Mouse (Mus musculus) stomach, embryonic 16.5 days (tissue): Measurements from ENCODE around the gene Sult1b1. TPM values are rescaled to one million over a fixed set of nuclear protein-coding genes. Genes with fewer than 3 reads are reported as not detected.
"Not testable (repeated sequence)": the region's sequence is repeated elsewhere in the genome, so short reads cannot be mapped to it uniquely, and the experiment has no call there.

ENCODE experiments used
- ATAC-seq: fragments of 200-750 bp; cut with Nextera tagmentation; 2 replicates; pipeline ENCODE4 v1.8.0; 2017; ENCODE audit warnings: moderate number of reproducible peaks, moderate TSS enrichment; ENCODE audit not compliant: insufficient read depth, low FRiP score
- H3K27ac ChIP-seq: fragments of 300-500 bp; sonication (generic); 2 replicates; pipeline ENCODE4 v1.5.1; 2014; ENCODE audit warnings: low read length
- H3K27me3 ChIP-seq: fragments of 300-500 bp; sonication (generic); 2 replicates; pipeline ENCODE4 v1.6.1; 2014; ENCODE audit warnings: low read length, control low read depth, mixed read lengths; ENCODE audit not compliant: control insufficient read depth, insufficient read depth
- H3K36me3 ChIP-seq: fragments of 300-500 bp; sonication (generic); 2 replicates; pipeline ENCODE4 v1.6.1; 2014; ENCODE audit warnings: low read length; ENCODE audit not compliant: control insufficient read depth, insufficient read depth
- H3K4me1 ChIP-seq: fragments of 300-500 bp; sonication (generic); 2 replicates; pipeline ENCODE4 v1.6.1; 2014; ENCODE audit warnings: low read length, control low read depth, mixed read lengths; ENCODE audit not compliant: control insufficient read depth, insufficient read depth
- H3K4me2 ChIP-seq: fragments of 300-500 bp; sonication (generic); 2 replicates; pipeline ENCODE4 v1.6.1; 2014; ENCODE audit warnings: low read depth, low read length, mixed read lengths
- H3K4me3 ChIP-seq: fragments of 300-500 bp; sonication (generic); replicated peaks from 2 replicates; pipeline ENCODE4 v1.5.1; 2014; ENCODE audit warnings: mild to moderate bottlenecking, low read length
- H3K9ac ChIP-seq: fragments of 300-500 bp; sonication (generic); 2 replicates; pipeline ENCODE4 v1.6.1; 2014; ENCODE audit warnings: low read length
- H3K9me3 ChIP-seq: fragments of 300-500 bp; sonication (generic); replicated peaks from 2 replicates; pipeline ENCODE4 v1.6.1; 2016; ENCODE audit warnings: low read length, control low read depth; ENCODE audit not compliant: control insufficient read depth
- WGBS: fragments of 180-500 bp; shearing (Covaris S2); extraction: QIAGEN DNeasy Blood & Tissue Kit; methylation state at CpG from one replicate; pipeline ENCODE4 v1.1.7; 2014; 5-methylcytosine and 5-hydroxymethylcytosine counted together
- polyA plus RNA-seq: library from polyadenylated mRNA; unstranded; fragments of >200 nt; fragmentation: Nextera tagmentation; extraction: Ambion mirVana; gene quantifications from 2 replicates; pipeline ENCODE4 v1.2.1, GENCODE M21; 2015

Gene Sult1b1
- polyA plus RNA-seq, 1 experiment from 2014 or later = 26.6 TPM

- not testable (repeated sequence) for H3K9ac ChIP-seq, H3K4me2 ChIP-seq, H3K27me3 ChIP-seq, H3K4me3 ChIP-seq, H3K9me3 ChIP-seq, H3K36me3 ChIP-seq, ATAC-seq, H3K27ac ChIP-seq, H3K4me1 ChIP-seq
- WGBS = 80% methylated on average over 1 of the region's 1 CpGs
Measured at GRCm38 (mm10) chr5:87486706-87487105, 51.3 kb downstream of the Sult1b1 start, which contains the start of gene Gm43638. Gm43638 (minus strand) TSS chr5:87486806.

GRCm38 (mm10) chr5:87482160-87482559, 55.8 kb downstream of the Sult1b1 start, which contains the start of gene Ugt2a2:
Ugt2a2 (minus strand) TSS chr5:87482260.
- no peak within 1 kb of the TSS for H3K27ac ChIP-seq
- no peak within 1 kb of the TSS for H3K9ac ChIP-seq
- no peaks in the 10 kb centered on the region for H3K9me3 ChIP-seq
- ATAC-seq = no peak
- no peak within 1 kb of the TSS for H3K4me2 ChIP-seq
- 82% methylated on average over 5 of the region's 5 CpGs for WGBS
- no peaks in the 10 kb centered on the region for H3K4me1 ChIP-seq
- no peaks in the 10 kb centered on the region for H3K36me3 ChIP-seq
- H3K27me3 ChIP-seq = no peaks in the 10 kb centered on the region
- no peak within 1 kb of the TSS for H3K4me3 ChIP-seq

Other genes with a start within 250 kb of the Sult1b1 start
- gene Ugt2a3, start 201.0 kb downstream of the Sult1b1 start, polyA plus RNA-seq = 0.39 and 0.58 TPM in 2 replicates
- gene Ugt2b38, start 114.0 kb downstream of the Sult1b1 start, polyA plus RNA-seq = not detected in 2 replicates
- gene Ugt2a2, start 55.9 kb downstream of the Sult1b1 start, polyA plus RNA-seq = not detected in 2 replicates
- gene Gm43638, start 51.4 kb downstream of the Sult1b1 start, polyA plus RNA-seq = not detected in 2 replicates
- not detected in 2 replicates for gene Ugt2a1, start 47.3 kb downstream of the Sult1b1 start, polyA plus RNA-seq
- gene Sult1d1, start 30.8 kb upstream of the Sult1b1 start, polyA plus RNA-seq = 39.8 and 40.5 TPM in 2 replicates
- 0.10 TPM in 1 of 2 replicates, not detected in the other for gene Sult1e1, start 53.4 kb upstream of the Sult1b1 start, polyA plus RNA-seq
- gene Csn1s1, start 128.0 kb upstream of the Sult1b1 start, polyA plus RNA-seq = not detected in 2 replicates
- not detected in 2 replicates for gene Csn2, start 161.4 kb upstream of the Sult1b1 start, polyA plus RNA-seq
- gene Csn1s2a, start 236.4 kb upstream of the Sult1b1 start, polyA plus RNA-seq = not detected in 2 replicates